Mouse (Mus musculus): ENCODE results near the gene Cnnm3.
A peak's percentile ranks its signal among the peaks of the same experiment; 100 is the strongest.

Cnnm3 gene

GRCm38 (mm10) chr1:36511289-36512021 is at the start of gene Cnnm3:
Cnnm3 (plus strand) TSS chr1:36511867.
- peak; percentile 98 for DNase-seq (ENCODE audit: low spot score)

DNA sequence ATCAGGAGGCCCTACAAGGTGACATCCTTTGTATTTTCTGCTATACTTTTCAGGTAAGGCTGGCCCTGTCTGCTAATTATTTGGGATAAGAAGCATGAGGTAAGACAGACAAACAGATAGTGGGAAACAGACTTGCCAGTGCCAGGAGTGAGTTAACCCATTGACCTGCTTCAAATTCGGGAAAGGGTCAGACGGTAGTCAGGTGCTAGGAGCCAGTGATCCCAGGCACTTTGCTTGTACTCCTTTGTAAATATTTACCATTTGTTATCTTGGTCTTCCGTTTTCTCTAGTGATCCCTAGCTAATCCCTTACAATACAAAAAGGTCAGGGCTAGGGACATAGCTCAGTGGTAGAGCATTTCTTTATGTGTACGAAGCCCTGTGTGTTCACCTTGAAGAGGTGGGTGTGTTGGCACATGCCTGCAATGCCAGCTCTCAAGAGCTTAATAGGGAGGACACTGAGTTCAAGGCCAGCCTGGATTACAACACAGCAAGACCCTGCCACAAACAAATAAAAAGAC is 46.0 kb upstream of the Cnnm3 start:
- DNase-seq (ENCODE audit: low spot score): no peak

DNA sequence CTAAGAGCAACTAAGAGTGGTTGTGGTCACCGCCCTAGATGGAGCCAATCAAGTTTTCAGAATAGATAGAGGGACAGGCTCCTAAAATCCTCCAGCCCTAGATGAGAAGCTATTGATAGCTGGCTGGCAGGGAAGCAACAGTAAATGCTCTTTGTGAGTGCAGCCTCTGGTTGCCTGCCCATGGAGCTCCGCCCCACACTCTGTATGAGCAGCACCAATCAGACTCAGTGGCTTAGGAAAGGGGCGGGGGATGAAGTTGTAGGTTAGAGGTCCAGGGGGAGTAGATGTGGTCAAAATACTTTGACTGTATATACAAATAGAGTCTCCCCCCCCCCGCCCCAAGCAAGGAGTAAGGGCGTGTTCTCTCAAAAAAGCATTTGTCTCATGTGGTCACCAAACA is 44.2 kb upstream of the Cnnm3 start:
- no peak for DNase-seq (ENCODE audit: low spot score)

DNA sequence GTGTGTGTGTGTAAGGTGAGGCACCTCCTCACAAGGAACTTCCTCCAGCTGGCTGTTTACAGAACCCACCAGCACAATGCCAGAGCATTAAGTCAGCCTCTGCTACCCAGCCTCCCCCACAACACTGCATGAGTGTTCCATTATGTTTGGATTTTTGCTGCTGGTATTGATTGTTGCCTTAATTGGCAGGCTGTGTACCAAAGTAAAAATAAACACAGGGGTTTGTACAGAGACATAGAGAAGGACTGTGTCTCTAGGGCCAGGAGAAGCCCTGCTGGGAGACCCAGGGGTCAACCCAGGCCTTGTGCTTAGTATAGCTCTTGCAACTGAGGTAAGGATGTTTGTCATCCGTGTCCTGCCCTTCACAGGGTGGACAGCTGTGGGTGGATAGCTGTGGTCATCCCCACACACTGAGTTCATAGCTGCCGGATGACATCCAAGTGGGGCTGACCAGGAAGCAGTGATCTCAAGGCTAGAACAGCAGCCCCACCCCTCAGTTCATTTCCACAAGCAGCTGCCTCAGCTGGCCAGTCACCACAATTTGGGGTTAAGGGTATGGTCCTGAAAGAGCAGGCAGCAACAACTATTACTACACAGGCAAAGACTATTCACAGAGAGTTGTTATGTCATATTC is 41.7 kb upstream of the Cnnm3 start:
- no peak for DNase-seq (ENCODE audit: low spot score)

DNA sequence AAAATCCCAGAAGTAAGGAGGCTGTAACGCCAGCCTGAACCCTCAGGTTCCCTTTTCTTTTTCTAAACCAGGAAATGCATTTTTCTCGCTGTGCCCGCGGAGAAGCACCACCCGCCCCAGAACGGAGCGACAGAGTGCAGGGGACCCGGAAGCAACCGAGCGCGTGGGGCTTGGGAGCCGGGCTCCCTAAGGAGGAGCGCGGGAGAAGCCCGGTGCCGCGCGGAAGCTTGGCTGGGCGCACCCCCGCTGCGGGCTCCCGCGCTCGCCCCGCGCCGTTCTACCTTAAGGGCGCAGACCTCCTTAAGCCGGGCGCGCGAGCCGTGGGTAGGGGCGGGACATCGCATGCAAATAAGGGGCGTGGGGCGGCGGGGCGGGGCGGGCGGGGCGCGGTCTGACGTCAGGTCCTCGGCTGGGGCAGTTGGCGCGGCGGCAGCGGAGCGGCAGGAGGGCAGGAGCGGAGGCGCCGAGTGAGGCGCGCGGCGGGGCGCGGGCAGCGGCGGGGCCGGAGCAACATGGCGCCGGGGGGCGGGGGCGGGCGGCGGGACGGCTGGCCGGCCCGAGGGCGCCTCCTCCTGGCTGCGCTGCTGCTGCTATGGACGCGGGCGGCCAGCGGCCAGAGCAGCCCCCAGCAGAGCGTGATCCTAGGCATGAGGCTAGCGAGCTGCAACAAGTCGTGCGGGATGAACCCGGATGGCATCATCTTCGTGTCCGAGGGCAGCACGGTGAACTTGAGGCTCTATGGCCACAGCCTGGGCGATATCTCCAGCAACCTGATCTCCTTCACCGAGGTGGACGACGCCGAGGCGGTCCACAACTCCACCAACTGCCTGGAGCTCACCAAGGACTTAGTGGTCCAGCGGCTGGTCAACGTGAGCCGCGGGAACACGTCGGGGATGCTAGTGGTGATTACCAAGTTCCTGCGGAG is 40.2 kb upstream of the Cnnm3 start, which contains the start of gene Cnnm4:
TSS of gene Cnnm4 (plus strand) at position 440 of the 925 bp plus-strand sequence.
- peak; percentile 83 for DNase-seq (ENCODE audit: low spot score)

DNA sequence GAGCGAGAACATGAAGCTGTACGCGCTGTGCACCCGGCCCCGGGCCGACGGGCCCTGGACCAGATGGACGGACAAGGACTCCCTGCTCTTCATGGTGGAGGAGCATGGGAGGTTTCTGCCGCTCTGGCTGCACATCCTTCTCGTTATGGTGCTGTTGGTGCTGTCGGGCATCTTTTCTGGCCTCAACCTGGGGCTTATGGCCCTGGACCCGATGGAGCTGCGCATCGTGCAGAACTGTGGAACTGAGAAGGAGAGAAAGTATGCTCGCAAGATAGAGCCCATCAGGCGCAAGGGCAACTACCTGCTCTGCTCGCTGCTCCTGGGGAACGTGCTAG is 39.6 kb upstream of the Cnnm3 start:
- DNase-seq (ENCODE audit: low spot score): no peak

- no peak for DNase-seq (ENCODE audit: low spot score)
These were observed 38.4 kb upstream of the Cnnm3 start for GRCm38 (mm10) chr1:36473211-36473780.

DNA sequence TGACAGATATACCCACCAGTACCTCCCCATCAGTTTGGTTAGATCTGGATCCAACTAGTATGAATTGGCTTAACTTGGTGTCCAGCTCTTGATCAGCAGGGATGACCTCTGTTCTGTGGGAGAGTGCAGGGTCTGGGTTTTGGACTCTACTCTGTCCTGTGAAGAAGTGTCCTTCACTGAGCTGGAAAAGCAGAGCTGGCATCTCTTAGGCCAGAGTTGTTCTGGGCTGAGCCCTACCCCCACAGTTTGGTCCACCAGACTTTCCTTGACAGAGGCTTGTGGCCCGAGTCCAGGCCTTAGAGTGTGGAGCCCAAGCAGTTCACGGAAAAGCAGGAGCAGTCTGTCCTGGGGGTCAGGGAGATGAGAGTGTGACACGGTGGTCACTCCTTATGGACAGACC is 37.0 kb upstream of the Cnnm3 start:
- no peak for DNase-seq (ENCODE audit: low spot score)

GRCm38 (mm10) chr1:36475480-36476110 is 36.1 kb upstream of the Cnnm3 start:
- DNase-seq (ENCODE audit: low spot score): no peak

DNA sequence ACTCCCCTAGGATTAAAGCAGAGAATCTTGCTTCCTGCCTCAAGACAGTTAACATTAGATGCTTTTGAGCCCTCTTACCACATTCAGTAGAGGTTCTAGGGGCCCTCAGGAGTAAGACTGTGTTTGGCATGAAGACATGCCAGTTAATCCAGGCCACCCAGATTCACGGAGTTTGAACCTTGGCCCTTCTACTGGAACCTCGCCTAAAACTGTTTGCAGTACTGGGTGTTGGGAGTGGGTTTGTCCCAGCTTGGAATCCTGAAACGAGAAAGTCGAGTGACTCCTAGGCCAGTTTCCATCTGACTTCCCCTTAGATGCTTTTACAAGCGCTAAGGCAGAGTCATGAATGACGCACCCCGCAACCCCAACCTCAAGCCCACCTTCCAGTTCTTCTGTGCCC is 35.2 kb upstream of the Cnnm3 start:
- DNase-seq (ENCODE audit: low spot score): no peak

DNA sequence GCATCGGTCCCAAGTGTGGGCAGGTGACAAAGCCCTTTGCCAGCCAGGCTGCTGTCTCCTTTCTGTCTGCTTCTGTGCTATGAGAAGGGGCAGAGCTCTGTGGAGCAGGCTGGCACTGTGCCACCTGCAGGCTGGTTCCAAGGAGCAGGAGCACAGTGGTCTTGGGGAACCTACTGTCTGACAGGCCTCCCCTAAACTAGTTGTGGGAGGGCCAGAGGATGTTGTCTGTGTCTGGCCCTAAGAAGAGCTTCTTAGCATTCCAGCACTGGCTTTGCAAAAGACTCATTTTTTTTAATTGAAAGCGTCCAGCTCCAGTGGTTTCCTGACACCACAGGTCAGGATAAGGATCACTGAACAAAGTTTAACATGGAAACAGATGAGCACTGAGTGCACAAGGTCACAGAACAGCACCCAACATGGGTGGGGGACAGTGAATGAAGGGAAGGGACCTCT is 33.3 kb upstream of the Cnnm3 start:
- DNase-seq (ENCODE audit: low spot score): no peak

- DNase-seq (ENCODE audit: low spot score): no peak
These were observed 31.5 kb upstream of the Cnnm3 start for GRCm38 (mm10) chr1:36479903-36480899.

- DNase-seq (ENCODE audit: low spot score): no peak
These were observed 27.8 kb upstream of the Cnnm3 start for GRCm38 (mm10) chr1:36483825-36484224.

- DNase-seq (ENCODE audit: low spot score): no peak
These were observed 26.6 kb upstream of the Cnnm3 start for GRCm38 (mm10) chr1:36485080-36485479.

- DNase-seq (ENCODE audit: low spot score): no peak
These were observed 24.6 kb upstream of the Cnnm3 start for GRCm38 (mm10) chr1:36487111-36487510.

- DNase-seq (ENCODE audit: low spot score): no peak
These were observed 22.0 kb upstream of the Cnnm3 start for GRCm38 (mm10) chr1:36489661-36490060.

GRCm38 (mm10) chr1:36492416-36493139 is 19.1 kb upstream of the Cnnm3 start:
- no peak for DNase-seq (ENCODE audit: low spot score)

DNA sequence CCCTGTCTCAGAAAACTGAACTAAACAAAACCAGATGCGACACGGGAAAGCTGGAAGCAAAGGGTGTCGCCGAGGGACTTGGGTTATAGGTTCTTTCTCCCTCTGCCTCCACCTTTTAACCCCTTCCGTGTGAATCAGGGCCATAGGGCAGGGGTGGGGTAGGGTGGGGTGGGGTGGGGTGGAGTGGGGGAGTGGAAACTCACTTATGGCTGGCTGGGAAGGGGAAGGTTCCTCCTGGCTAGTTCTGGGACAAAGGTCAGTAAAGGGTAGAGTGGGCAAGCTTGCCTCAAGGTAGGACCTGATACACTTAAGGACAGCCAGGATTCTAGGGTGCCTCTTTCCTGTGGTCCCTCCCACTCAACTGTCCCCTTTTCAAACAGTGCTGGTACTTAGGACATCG is 18.4 kb upstream of the Cnnm3 start:
- no peak for DNase-seq (ENCODE audit: low spot score)

DNA sequence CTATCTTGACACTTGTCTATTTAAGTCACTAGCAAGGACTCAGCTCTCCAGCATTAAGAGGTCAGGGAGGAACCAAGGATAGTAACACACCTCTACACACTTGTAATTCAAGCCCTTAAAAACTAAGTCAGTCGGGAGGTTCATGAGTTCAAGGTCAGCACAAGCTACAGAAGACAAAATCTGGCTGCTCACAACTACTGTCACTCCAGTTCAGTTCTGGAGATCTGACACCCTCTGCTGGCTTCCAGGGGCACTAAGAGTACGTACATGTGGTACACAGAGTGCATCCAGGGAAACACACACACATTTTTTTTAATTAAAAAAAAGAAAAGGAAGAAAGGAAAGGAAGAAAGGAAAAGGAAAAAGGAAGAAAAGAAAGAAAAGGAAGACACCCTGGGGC is 14.9 kb upstream of the Cnnm3 start:
- DNase-seq (ENCODE audit: low spot score): no peak

DNA sequence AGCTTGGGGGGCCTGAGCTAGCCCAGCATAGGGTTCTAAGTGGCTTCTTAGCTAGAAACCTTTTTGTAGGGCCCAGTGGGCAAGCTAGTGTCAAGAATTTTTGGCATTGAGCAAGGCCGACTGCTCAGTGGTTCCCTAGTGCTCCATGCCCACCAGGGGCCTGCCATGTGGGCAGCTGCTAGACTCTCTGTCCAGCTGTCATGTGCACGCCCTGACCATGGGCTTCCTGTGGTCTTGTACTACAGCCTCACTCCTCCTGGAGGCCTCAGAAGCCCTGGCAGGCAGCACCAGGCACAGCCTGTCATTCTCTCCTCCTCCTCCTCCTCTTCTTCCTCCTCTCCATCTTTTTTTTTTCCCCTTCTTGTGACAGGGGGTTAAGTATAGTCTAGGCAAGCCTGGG is 14.4 kb upstream of the Cnnm3 start:
- DNase-seq (ENCODE audit: low spot score): no peak
